Mouse (Mus musculus): ENCODE measurements around the gene Podn.

Gene Podn

GRCm38 (mm10) chr4:108046136-108046535, 50.1 kb downstream of the Podn start:
- DNase-seq (ENCODE audit: extremely low read depth, insufficient read length, low spot score) = no peak

GRCm38 (mm10) chr4:108045136-108046107, 50.8 kb downstream of the Podn start:
- DNase-seq (ENCODE audit: extremely low read depth, insufficient read length, low spot score) = no peak

GRCm38 (mm10) chr4:108037027-108037426, 59.2 kb downstream of the Podn start:
- DNase-seq (ENCODE audit: extremely low read depth, insufficient read length, low spot score) = no peak

- no peak for DNase-seq (ENCODE audit: extremely low read depth, insufficient read length, low spot score)
These were observed 63.0 kb downstream of the Podn start for GRCm38 (mm10) chr4:108033041-108033764.

- DNase-seq (ENCODE audit: extremely low read depth, insufficient read length, low spot score) = no peak
These were observed 63.8 kb downstream of the Podn start for GRCm38 (mm10) chr4:108032352-108032849.

GRCm38 (mm10) chr4:108031502-108032351, 64.5 kb downstream of the Podn start:
- DNase-seq (ENCODE audit: extremely low read depth, insufficient read length, low spot score) = no peak

GRCm38 (mm10) chr4:108030888-108031501, 65.2 kb downstream of the Podn start:
- no peak for DNase-seq (ENCODE audit: extremely low read depth, insufficient read length, low spot score)

- no peak for DNase-seq (ENCODE audit: extremely low read depth, insufficient read length, low spot score)
These were observed 70.1 kb downstream of the Podn start for GRCm38 (mm10) chr4:108026193-108026592.

- DNase-seq (ENCODE audit: extremely low read depth, insufficient read length, low spot score) = no peak
These were observed 71.0 kb downstream of the Podn start for GRCm38 (mm10) chr4:108025269-108025668.

- no peak for DNase-seq (ENCODE audit: extremely low read depth, insufficient read length, low spot score)
These were observed 71.6 kb downstream of the Podn start for GRCm38 (mm10) chr4:108024641-108025040.

GRCm38 (mm10) chr4:108023186-108023585, 73.1 kb downstream of the Podn start:
- no peak for DNase-seq (ENCODE audit: extremely low read depth, insufficient read length, low spot score)

GRCm38 (mm10) chr4:108020178-108020577, 76.1 kb downstream of the Podn start:
- no peak for DNase-seq (ENCODE audit: extremely low read depth, insufficient read length, low spot score)

- peak; percentile 68 for DNase-seq (ENCODE audit: extremely low read depth, insufficient read length, low spot score)
These were observed 77.0 kb downstream of the Podn start for GRCm38 (mm10) chr4:108018961-108019921.

GRCm38 (mm10) chr4:108018241-108018923, 77.9 kb downstream of the Podn start:
- DNase-seq (ENCODE audit: extremely low read depth, insufficient read length, low spot score) = no peak

GRCm38 (mm10) chr4:108017839-108018238, 78.4 kb downstream of the Podn start:
- no peak for DNase-seq (ENCODE audit: extremely low read depth, insufficient read length, low spot score)

- no peak for DNase-seq (ENCODE audit: extremely low read depth, insufficient read length, low spot score)
These were observed 79.9 kb downstream of the Podn start for GRCm38 (mm10) chr4:108016321-108016720.

- DNase-seq (ENCODE audit: extremely low read depth, insufficient read length, low spot score) = no peak
These were observed 81.0 kb downstream of the Podn start for GRCm38 (mm10) chr4:108015067-108015765.

- DNase-seq (ENCODE audit: extremely low read depth, insufficient read length, low spot score) = no peak
These were observed 81.8 kb downstream of the Podn start for GRCm38 (mm10) chr4:108014466-108014865.
